Mouse (Mus musculus) ES-Bruce4 (cell line): ENCODE results near the gene Wdsub1.

Experiments used
- CTCF ChIP-seq: IDR thresholded peaks from one replicate; pipeline ENCODE4 v1.8.1; 2011; ENCODE audit warnings: low read depth, low read length
- EP300 ChIP-seq: IDR thresholded peaks from 2 replicates; pipeline ENCODE4 v1.6.1; 2011; ENCODE audit warnings: low read depth, low read length; ENCODE audit not compliant: insufficient read depth

DNA sequence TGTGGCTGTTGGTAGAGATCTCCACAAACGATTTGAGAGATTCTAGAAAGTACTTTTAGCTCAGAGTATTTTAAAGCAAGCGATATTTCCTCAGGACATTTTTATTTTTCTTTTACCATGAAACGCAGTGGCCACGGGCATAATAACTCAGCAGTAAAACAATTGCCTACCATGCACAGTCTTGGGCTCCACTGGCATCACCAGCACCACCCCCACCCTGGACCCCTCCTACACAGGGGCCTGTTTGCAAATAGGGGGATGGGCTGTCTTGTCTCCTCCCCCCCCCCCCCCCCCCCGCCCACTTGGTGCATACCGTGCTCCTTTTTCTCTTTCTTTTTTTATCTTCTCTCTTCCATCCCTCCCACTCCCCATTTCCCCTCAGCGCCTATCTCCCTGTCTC is 15.7 kb upstream of the Wdsub1 start:
- TF ChIP-seq EP300 (no peak), CTCF (no peak)
